ENCODE assay signal across 24 mouse cellular contexts in genomic region chr7:88201658-88202364, GRCm38 (mm10).
A peak's percentile ranks its signal among the peaks of the same experiment; 100 is the strongest.
DNase-seq lines count a peak whose midpoint lies in the region; ATAC-seq and TF ChIP-seq lines count a peak whose summit lies in the region.
"Had no signal": no experiment of that assay in that cellular context is flagged by ENCODE, and none has a peak within 500 bp of the region (broad histone marks: within the 10 kb centered on the region; RNA-seq: fewer than 3 reads in every experiment).

No protein-coding gene starts in this region.

- 68% methylated on average over 3 of the region's 3 CpGs for WGBS in liver, postnatal 0 days (ENCODE audit: insufficient replicate concordance)
- 80% methylated on average over 3 of the region's 3 CpGs for WGBS in liver, embryonic 11.5 days

- H3K27ac ChIP-seq in liver, postnatal 0 days (ENCODE audit: low read depth): no peak overlapping the region
- no peak overlapping the region for H3K27ac ChIP-seq in liver, embryonic 11.5 days (ENCODE audit: low read depth, low read length)
- peak overlapping the region; percentile 60 for H3K27ac ChIP-seq in bone marrow macrophage, adult 2 months (ENCODE audit: insufficient read depth, low read depth, low read length)
- H3K27ac ChIP-seq: heart, embryonic 15.5 days; hindbrain, embryonic 15.5 days; intestine, embryonic 15.5 days; limb, embryonic 15.5 days; neural tube, embryonic 15.5 days had no signal

- TF ChIP-seq POLR2A in bone marrow macrophage, adult 2 months (IDR thresholded peaks at IDR 0.05; ENCODE audit: borderline replicate concordance, low read depth, low read length): no peak

- H3K9ac ChIP-seq in liver, postnatal 0 days (replicated peaks): no peak overlapping the region
- H3K9ac ChIP-seq in liver, embryonic 11.5 days (ENCODE audit: low read depth, low read length): no peak overlapping the region
- H3K9ac ChIP-seq: forebrain, postnatal 0 days; heart, embryonic 15.5 days; hindbrain, embryonic 15.5 days; intestine, embryonic 15.5 days; limb, embryonic 15.5 days; neural tube, embryonic 15.5 days had no signal

- TF ChIP-seq EP300 in liver, postnatal 0 days (IDR thresholded peaks at IDR 0.05; ENCODE audit: low read depth): no peak

- ATAC-seq in liver, postnatal 0 days: 0 out of 2 replicates have a peak, but pooled peaks have one; percentile 38
- no peak for ATAC-seq in liver, embryonic 11.5 days (replicated peaks; ENCODE audit: low FRiP score)
- peak; percentile 94 for ATAC-seq in megakaryocyte, adult 5-6 weeks (ENCODE audit: poor library complexity, severe bottlenecking)
- ATAC-seq: forebrain, postnatal 0 days; intestine, embryonic 15.5 days had no signal

- no peak overlapping the region for H3K4me2 ChIP-seq in liver, postnatal 0 days (ENCODE audit: low read depth, low read length)
- H3K4me2 ChIP-seq in liver, embryonic 11.5 days: no peak overlapping the region
- H3K4me2 ChIP-seq: heart, embryonic 15.5 days; hindbrain, embryonic 15.5 days; intestine, embryonic 15.5 days; limb, embryonic 15.5 days; midbrain, embryonic 11.5 days; neural tube, embryonic 15.5 days had no signal

- no peak for DNase-seq in liver, postnatal 0 days
- no peak for DNase-seq in liver, embryonic 11.5 days (ENCODE audit: low spot score)
- peak; percentile 34 for DNase-seq in 416B (ENCODE audit: low read depth)
- DNase-seq in adrenal gland, postnatal 14 days: no peak
- DNase-seq in right cerebral cortex, postnatal 36 days (ENCODE audit: low spot score in 2 of 2): no peak
- DNase-seq in yolk sac, embryonic 10.5 days (ENCODE audit: low spot score): no peak
- DNase-seq: adrenal gland, postnatal 25 days; cerebellum, adult 11 months; cerebellum, adult 9-11 months; forebrain, postnatal 0 days; gastrocnemius, postnatal 25 days; heart, postnatal 36 days; kidney, adult 8-10 months; kidney, postnatal 10 days; left cerebral cortex, postnatal 4 days had no signal

- no peaks in the 10 kb centered on the region for H3K9me3 ChIP-seq in liver, postnatal 0 days (ENCODE audit: low read length)
- H3K9me3 ChIP-seq in liver, embryonic 11.5 days (ENCODE audit: control insufficient read depth, low read length): no peaks in the 10 kb centered on the region
- H3K9me3 ChIP-seq: G1E; heart, embryonic 15.5 days; hindbrain, embryonic 15.5 days; intestine, embryonic 15.5 days; limb, embryonic 15.5 days; neural tube, embryonic 15.5 days had no signal

- TF ChIP-seq CTCF in liver, postnatal 0 days (IDR thresholded peaks at IDR 0.05; ENCODE audit: low read depth): no peak
- no peak for TF ChIP-seq CTCF in bone marrow macrophage, adult 2 months (IDR thresholded peaks at IDR 0.05; ENCODE audit: low read depth, low read length)

- H3K4me3 ChIP-seq in liver, postnatal 0 days (ENCODE audit: low read depth, low read length): no peak overlapping the region
- no peak overlapping the region for H3K4me3 ChIP-seq in liver, embryonic 11.5 days (ENCODE audit: low read depth, low read length)
- no peak overlapping the region for H3K4me3 ChIP-seq in bone marrow macrophage, adult 2 months (ENCODE audit: insufficient read depth, low read length)
- H3K4me3 ChIP-seq: heart, embryonic 15.5 days; hindbrain, embryonic 15.5 days; intestine, embryonic 15.5 days; limb, embryonic 15.5 days; neural tube, embryonic 15.5 days had no signal

- H3K27me3 ChIP-seq in liver, postnatal 0 days (ENCODE audit: insufficient read depth, low read length): no peaks in the 10 kb centered on the region
- H3K27me3 ChIP-seq in liver, embryonic 11.5 days (replicated peaks; ENCODE audit: control insufficient read depth, insufficient read depth, low read length): no peaks in the 10 kb centered on the region
- H3K27me3 ChIP-seq: heart, embryonic 15.5 days; hindbrain, embryonic 15.5 days; intestine, embryonic 15.5 days; limb, embryonic 15.5 days; neural tube, embryonic 15.5 days had no signal

- no peaks in the 10 kb centered on the region; the same call in 1 of the 2 replicates for H3K4me1 ChIP-seq in liver, postnatal 0 days (ENCODE audit: insufficient read depth)
- H3K4me1 ChIP-seq in liver, embryonic 11.5 days (replicated peaks; ENCODE audit: control insufficient read depth, insufficient read depth, low read length): no peaks in the 10 kb centered on the region
- H3K4me1 ChIP-seq in bone marrow macrophage, adult 2 months (ENCODE audit: control insufficient read depth, insufficient read depth, low read length): peaks cover 27% of the 10 kb centered on the region
- H3K4me1 ChIP-seq: heart, embryonic 15.5 days; intestine, embryonic 15.5 days; limb, embryonic 15.5 days had no signal

- no peaks in the 10 kb centered on the region for H3K36me3 ChIP-seq in liver, postnatal 0 days (replicated peaks; ENCODE audit: insufficient read depth, low read length)
- H3K36me3 ChIP-seq in liver, embryonic 11.5 days (ENCODE audit: control insufficient read depth, insufficient read depth, low read length): no peaks in the 10 kb centered on the region
- H3K36me3 ChIP-seq: G1E; heart, embryonic 15.5 days; hindbrain, embryonic 15.5 days; intestine, embryonic 15.5 days; limb, embryonic 15.5 days; neural tube, embryonic 15.5 days had no signal
